In genomic region chr19:7592018-7592417, GRCm38 (mm10) we compare ENCODE assay signal across 18 mouse cellular contexts. TPM values are rescaled to one million over a fixed set of nuclear protein-coding genes. Genes with fewer than 3 reads are reported as not detected.
DNase-seq lines count a peak whose midpoint lies in the region; ATAC-seq lines count a peak whose summit lies in the region.
"Had no signal": no experiment of that assay in that cellular context is flagged by ENCODE, and none has a peak within 500 bp of the region (broad histone marks: within the 10 kb centered on the region; RNA-seq: fewer than 3 reads in every experiment).

No protein-coding gene starts in this region.

- no peak for ATAC-seq in intestine, embryonic 15.5 days
- ATAC-seq: midbrain, embryonic 16.5 days had no signal

- H3K4me3 ChIP-seq in intestine, embryonic 15.5 days (replicated peaks), result no peak overlapping the region
- H3K4me3 ChIP-seq: limb, embryonic 13.5 days had no signal

- peak; percentile 27 for DNase-seq in kidney, adult 11 months
- DNase-seq in kidney, adult 18-20 months, result no peak
- peak; percentile 50 to 62 for DNase-seq in gastrocnemius, adult 8-10 months (ENCODE audit: low spot score in 2 of 2)
- peak; percentile 31 to 55 for DNase-seq in heart, postnatal 14 days
- peak; percentile 20 for DNase-seq in lung, postnatal 10 days
- DNase-seq in urinary bladder, adult 2 months (ENCODE audit: low spot score), result no peak
- DNase-seq in thymus, postnatal 4 days, result no peak
- DNase-seq: cerebellum, adult 2 months; lung, embryonic 14.5 days had no signal

- H3K4me2 ChIP-seq in intestine, embryonic 15.5 days (replicated peaks), result no peak overlapping the region
- H3K4me2 ChIP-seq: limb, embryonic 13.5 days; lung, embryonic 14.5 days had no signal

- no peaks in the 10 kb centered on the region for H3K27me3 ChIP-seq in intestine, embryonic 15.5 days (replicated peaks)
- H3K27me3 ChIP-seq: CH12.LX; limb, embryonic 13.5 days had no signal

- H3K4me1 ChIP-seq in intestine, embryonic 15.5 days (replicated peaks), result no peaks in the 10 kb centered on the region
- H3K4me1 ChIP-seq: limb, embryonic 13.5 days had no signal

- intact Hi-C loops in heart, postnatal 14 days (cut with DNase I), result loop anchor here (5.0 kb wide), 1 partner anchor 35 kb away; the partner anchor contains the start of gene Pla2g16

- no peaks in the 10 kb centered on the region for H3K9me3 ChIP-seq in intestine, embryonic 15.5 days

- 34% methylated on average over 3 of the region's 3 CpGs for WGBS in intestine, embryonic 15.5 days

- no peaks in the 10 kb centered on the region for H3K36me3 ChIP-seq in intestine, embryonic 15.5 days
- H3K36me3 ChIP-seq: limb, embryonic 13.5 days had no signal

- no peak overlapping the region for H3K9ac ChIP-seq in intestine, embryonic 15.5 days
- H3K9ac ChIP-seq: limb, embryonic 13.5 days; lung, embryonic 14.5 days had no signal

- H3K27ac ChIP-seq in intestine, embryonic 15.5 days, result no peak overlapping the region
- H3K27ac ChIP-seq: limb, embryonic 13.5 days had no signal

RNA-seq across cellular contexts. Expression of gene Lgals12, which starts 15.0 kb away (rescaled TPM):
- 1 to 10 TPM in 2 of 4 experiments, under 1 TPM in 2; 0.46 to 2.0 (median 1.2) TPM for total RNA-seq in gastrocnemius, adult 8-10 months (2022)
- total RNA-seq in heart, postnatal 14 days (2021), result 1 to 10 TPM in 1 of 2 experiments, under 1 TPM in 1; 0.44 to 1.6 TPM
- 2.0 and 3.5 TPM in 2 replicates for polyA plus RNA-seq in urinary bladder, adult 2 months (2012; rRNA removed)
- 1.3 and 2.4 TPM in 2 replicates for polyA plus RNA-seq in intestine, embryonic 15.5 days (2015; fragmentation: Nextera tagmentation; extraction: Ambion mirVana)
- total RNA-seq: CH12.LX had no signal

RNA-seq across cellular contexts. Expression of gene Hrasls5, which starts 20.3 kb away (rescaled TPM):
- total RNA-seq in gastrocnemius, adult 8-10 months (2022), result not detected
- total RNA-seq in heart, postnatal 14 days (2021), result not detected
- polyA plus RNA-seq in urinary bladder, adult 2 months (2012; rRNA removed), result not detected in 2 replicates
- not detected in 2 replicates for polyA plus RNA-seq in intestine, embryonic 15.5 days (2015; fragmentation: Nextera tagmentation; extraction: Ambion mirVana)
- total RNA-seq: CH12.LX; gastrocnemius, postnatal 36 days; layer of hippocampus, postnatal 25 days had no signal
- polyA plus RNA-seq: forebrain, embryonic 11.5 days; lung, embryonic 14.5 days; midbrain, embryonic 16.5 days; neural tube, embryonic 14.5 days; stomach, embryonic 14.5 days had no signal

RNA-seq across cellular contexts. Expression of gene Pla2g16, which starts 34.8 kb away (rescaled TPM):
- total RNA-seq in gastrocnemius, adult 8-10 months (2022), result 100 to 1,000 TPM in 2 of 4 experiments, 10 to 100 TPM in 2; 97.9 to 127 (median 108) TPM
- 10 to 100 TPM; 77.3 to 83.3 TPM for total RNA-seq in heart, postnatal 14 days (2021)
- 41.3 and 43.5 TPM in 2 replicates for polyA plus RNA-seq in urinary bladder, adult 2 months (2012; rRNA removed)
- 7.6 and 8.4 TPM in 2 replicates for polyA plus RNA-seq in intestine, embryonic 15.5 days (2015; fragmentation: Nextera tagmentation; extraction: Ambion mirVana)

Comparison
In these comparisons a context has a peak if more than half of its experiments do, and no peak if none do; other contexts are left out.
1. DNase-seq: peak in kidney, adult 11 months (single experiment), gastrocnemius, adult 8-10 months (2 of 2), heart, postnatal 14 days (2 of 2) and lung, postnatal 10 days (single experiment); none in kidney, adult 18-20 months (single experiment), urinary bladder, adult 2 months (single experiment) and thymus, postnatal 4 days (single experiment).